Mouse (Mus musculus) liver, embryonic 12.5 days (tissue): Measurements from ENCODE around the gene Cenpt. TPM values are rescaled to one million over a fixed set of nuclear protein-coding genes. Genes with fewer than 3 reads are reported as not detected.

Experiments
- ATAC-seq: fragments of 200-750 bp; cut with Nextera tagmentation; 2 replicates; pipeline ENCODE4 v1.8.0; 2017; ENCODE audit warnings: moderate number of reproducible peaks, mild to moderate bottlenecking, moderate library complexity
- H3K27ac ChIP-seq: fragments of 300-500 bp; sonication (generic); 2 replicates; pipeline ENCODE4 v1.5.1; 2016; ENCODE audit warnings: mild to moderate bottlenecking
- H3K27me3 ChIP-seq: fragments of 300-500 bp; sonication (generic); replicated peaks from 2 replicates; pipeline ENCODE4 v1.6.1; 2016; ENCODE audit warnings: mild to moderate bottlenecking, moderate library complexity
- H3K36me3 ChIP-seq: fragments of 300-500 bp; sonication (generic); 2 replicates; pipeline ENCODE4 v1.6.1; 2016; ENCODE audit warnings: mild to moderate bottlenecking, moderate library complexity
- H3K4me1 ChIP-seq: fragments of 300-500 bp; sonication (generic); 2 replicates; pipeline ENCODE4 v1.6.1; 2016
- H3K4me2 ChIP-seq: fragments of 300-500 bp; sonication (generic); 2 replicates; pipeline ENCODE4 v1.6.1; 2016; ENCODE audit warnings: mild to moderate bottlenecking, moderate library complexity
- H3K4me3 ChIP-seq: fragments of 300-500 bp; sonication (generic); 2 replicates; pipeline ENCODE4 v1.5.1; 2016; ENCODE audit warnings: mild to moderate bottlenecking, moderate library complexity
- H3K9ac ChIP-seq: fragments of 300-500 bp; sonication (generic); 2 replicates; pipeline ENCODE4 v1.6.1; 2016; ENCODE audit warnings: mild to moderate bottlenecking, moderate library complexity
- H3K9me3 ChIP-seq: fragments of 300-500 bp; sonication (generic); replicated peaks from 2 replicates; pipeline ENCODE4 v1.6.1; 2016; ENCODE audit warnings: mild to moderate bottlenecking, moderate library complexity
- WGBS: fragments of 180-500 bp; shearing (Covaris S2); methylation state at CpG from one replicate; pipeline ENCODE4 v1.1.7; 2016; ENCODE audit not compliant: insufficient replicate concordance; 5-methylcytosine and 5-hydroxymethylcytosine counted together
- polyA plus RNA-seq: library from polyadenylated mRNA; unstranded; fragments of >200 nt; fragmentation: Nextera tagmentation; extraction: Ambion mirVana; gene quantifications from 2 replicates; pipeline ENCODE4 v1.2.1, GENCODE M21; 2016

The Cenpt gene
- polyA plus RNA-seq, 1 experiment from 2014 or later = 29.2 TPM

GRCm38 (mm10) chr8:105799091-105799812, 53.8 kb downstream of the Cenpt start:
- Histone ChIP-seq H3K9ac (peak overlapping the region; percentile 67), H3K36me3 (peaks cover 82% of the 10 kb centered on the region), H3K4me3 (peak overlapping the region; percentile 6; the same call in 1 of the 2 replicates), H3K27me3 (no peaks in the 10 kb centered on the region), H3K27ac (peak overlapping the region; percentile 98), H3K9me3 (no peaks in the 10 kb centered on the region), H3K4me1 (peaks cover 94% of the 10 kb centered on the region), H3K4me2 (peak overlapping the region; percentile 62)
- ATAC-seq = no peak
- 53% methylated on average over 8 of the region's 8 CpGs for WGBS

GRCm38 (mm10) chr8:105798408-105798807, 54.7 kb downstream of the Cenpt start:
- peak overlapping the region; percentile 62 for H3K4me2 ChIP-seq

GRCm38 (mm10) chr8:105795785-105796184, 57.3 kb downstream of the Cenpt start:
- Histone ChIP-seq H3K4me1 (peaks cover 79% of the 10 kb centered on the region), H3K27ac (peak overlapping the region; percentile 49), H3K36me3 (peaks cover 95% of the 10 kb centered on the region), H3K9me3 (no peaks in the 10 kb centered on the region), H3K4me3 (no peak overlapping the region), H3K9ac (no peak overlapping the region), H3K27me3 (no peaks in the 10 kb centered on the region), H3K4me2 (no peak overlapping the region)
- ATAC-seq = no peak
- WGBS = 88% methylated on average over 1 of the region's 1 CpGs

More at GRCm38 (mm10) chr8:105798408-105798807, 54.7 kb downstream of the Cenpt start:
- Histone ChIP-seq H3K27me3 (no peaks in the 10 kb centered on the region), H3K4me1 (peaks cover 95% of the 10 kb centered on the region), H3K4me3 (no peak overlapping the region), H3K9me3 (no peaks in the 10 kb centered on the region), H3K36me3 (peaks cover 85% of the 10 kb centered on the region), H3K27ac (peak overlapping the region; percentile 98), H3K9ac (peak overlapping the region; percentile 67)
- 90% methylated on average over 5 of the region's 5 CpGs for WGBS
- ATAC-seq = no peak

Other genes with a start within 250 kb of the Cenpt start
- 14.1 and 14.5 TPM in 2 replicates for gene Ripor1, start 248.0 kb downstream of the Cenpt start, polyA plus RNA-seq
- gene Ctcf, start 216.7 kb downstream of the Cenpt start, polyA plus RNA-seq = 89.0 and 93.5 TPM in 2 replicates
- gene Agrp, start 215.9 kb downstream of the Cenpt start, polyA plus RNA-seq = 0.22 TPM in 1 of 2 replicates, not detected in the other
- gene Carmil2, start 167.0 kb downstream of the Cenpt start, polyA plus RNA-seq = 0.86 TPM in 2 replicates
- gene Acd, start 152.2 kb downstream of the Cenpt start, polyA plus RNA-seq = 32.3 and 34.1 TPM in 2 replicates
- 9.2 and 10.8 TPM in 2 replicates for gene Pard6a, start 152.1 kb downstream of the Cenpt start, polyA plus RNA-seq
- gene 4933405L10Rik, start 145.6 kb downstream of the Cenpt start, polyA plus RNA-seq = 0.23 TPM in 1 of 2 replicates, not detected in the other
- 11.2 and 12.4 TPM in 2 replicates for gene Enkd1, start 145.1 kb downstream of the Cenpt start, polyA plus RNA-seq
- gene Gfod2, start 94.6 kb downstream of the Cenpt start, polyA plus RNA-seq = 4.5 and 5.1 TPM in 2 replicates
- 37.7 and 37.8 TPM in 2 replicates for gene Ranbp10, start 25.9 kb downstream of the Cenpt start, polyA plus RNA-seq
- 0.12 and 0.19 TPM in 2 replicates for gene Tsnaxip1, start 25.5 kb downstream of the Cenpt start, polyA plus RNA-seq
- 53.0 and 53.2 TPM in 2 replicates for gene Thap11, start 1.9 kb upstream of the Cenpt start, polyA plus RNA-seq
- 180 and 183 TPM in 2 replicates for gene Nutf2, start 7.3 kb upstream of the Cenpt start, polyA plus RNA-seq
- 30.1 and 30.9 TPM in 2 replicates for gene Edc4, start 27.6 kb upstream of the Cenpt start, polyA plus RNA-seq
- 0.29 TPM in 1 of 2 replicates, not detected in the other for gene Nrn1l, start 40.3 kb upstream of the Cenpt start, polyA plus RNA-seq
- gene Pskh1, start 47.2 kb upstream of the Cenpt start, polyA plus RNA-seq = 13.1 and 14.3 TPM in 2 replicates
- gene Ctrl, start 80.6 kb upstream of the Cenpt start, polyA plus RNA-seq = 0.94 and 1.0 TPM in 2 replicates
- 77.2 and 84.6 TPM in 2 replicates for gene Psmb10, start 85.2 kb upstream of the Cenpt start, polyA plus RNA-seq
- gene Lcat, start 90.1 kb upstream of the Cenpt start, polyA plus RNA-seq = 26.3 and 29.2 TPM in 2 replicates
- gene Slc12a4, start 112.8 kb upstream of the Cenpt start, polyA plus RNA-seq = 18.2 and 18.6 TPM in 2 replicates
- not detected in 2 replicates for gene Dpep3, start 126.2 kb upstream of the Cenpt start, polyA plus RNA-seq
- 16.0 and 16.5 TPM in 2 replicates for gene Dus2, start 138.1 kb upstream of the Cenpt start, polyA plus RNA-seq
- gene Dpep2nb, start 152.7 kb upstream of the Cenpt start, polyA plus RNA-seq = not detected in 2 replicates
- 14.7 TPM in 2 replicates for gene Ddx28, start 158.6 kb upstream of the Cenpt start, polyA plus RNA-seq
- gene Nfatc3, start 205.6 kb upstream of the Cenpt start, polyA plus RNA-seq = 5.0 and 5.8 TPM in 2 replicates